Mouse (Mus musculus) forebrain, embryonic 13.5 days (tissue): ENCODE measurements around the gene Dnajc2. TPM values are rescaled to one million over a fixed set of nuclear protein-coding genes. Genes with fewer than 3 reads are reported as not detected.

ENCODE experiments used
- ATAC-seq: fragments of 200-750 bp; cut with Nextera tagmentation; 2 replicates; pipeline ENCODE4 v1.8.0; 2017
- H3K27ac ChIP-seq: fragments of 300-500 bp; sonication (generic); 2 replicates; pipeline ENCODE4 v1.5.1; 2015; ENCODE audit warnings: inconsistent platforms, mild to moderate bottlenecking, moderate library complexity
- H3K27me3 ChIP-seq: fragments of 300-500 bp; sonication (generic); 2 replicates; pipeline ENCODE4 v1.6.1; 2015; ENCODE audit warnings: mild to moderate bottlenecking, inconsistent platforms
- H3K36me3 ChIP-seq: fragments of 300-500 bp; sonication (generic); 2 replicates; pipeline ENCODE4 v1.6.1; 2015; ENCODE audit warnings: mild to moderate bottlenecking, inconsistent platforms; ENCODE audit not compliant: poor library complexity, severe bottlenecking
- H3K4me1 ChIP-seq: fragments of 300-500 bp; sonication (generic); 2 replicates; pipeline ENCODE4 v1.6.1; 2015; ENCODE audit warnings: inconsistent platforms
- H3K4me2 ChIP-seq: fragments of 300-500 bp; sonication (generic); 2 replicates; pipeline ENCODE4 v1.6.1; 2015; ENCODE audit warnings: inconsistent platforms, mild to moderate bottlenecking, moderate library complexity
- H3K4me3 ChIP-seq: fragments of 300-500 bp; sonication (generic); 2 replicates; pipeline ENCODE4 v1.5.1; 2015; ENCODE audit warnings: mild to moderate bottlenecking, inconsistent platforms
- H3K9ac ChIP-seq: fragments of 300-500 bp; sonication (generic); 2 replicates; pipeline ENCODE4 v1.6.1; 2015; ENCODE audit warnings: mild to moderate bottlenecking, inconsistent platforms
- H3K9me3 ChIP-seq: fragments of 300-500 bp; sonication (generic); replicated peaks from 2 replicates; pipeline ENCODE4 v1.6.1; 2016; ENCODE audit warnings: inconsistent platforms
- WGBS: fragments of 180-500 bp; shearing (Covaris S2); methylation state at CpG from one replicate; pipeline ENCODE4 v1.1.7; 2015; 5-methylcytosine and 5-hydroxymethylcytosine counted together
- polyA plus RNA-seq: library from polyadenylated mRNA; unstranded; fragments of >200 nt; fragmentation: Nextera tagmentation; extraction: Ambion mirVana; gene quantifications from 2 replicates; pipeline ENCODE4 v1.2.1, GENCODE M21; 2015

Gene Dnajc2
- 83.5 and 86.9 TPM in 2 replicates for polyA plus RNA-seq

GRCm38 (mm10) chr5:21785053-21785452 lies at the start of gene Dnajc2, which contains the start of gene Psmc2:
TSS of gene Dnajc2 (minus strand) at chr5:21785251.
TSS of gene Psmc2 (plus strand) at chr5:21785283.
- ATAC-seq = peak; percentile 97
- H3K27me3 ChIP-seq = no peaks in the 10 kb centered on the region
- no peaks in the 10 kb centered on the region for H3K9me3 ChIP-seq
- peak within 1 kb of the TSS; percentile 97 for H3K4me3 ChIP-seq
- H3K36me3 ChIP-seq = peaks cover 33% of the 10 kb centered on the region
- WGBS = 0% methylated on average over 24 of the region's 37 CpGs
- H3K4me2 ChIP-seq = peak within 1 kb of the TSS; percentile 97
- peak within 1 kb of the TSS; percentile 87 for H3K9ac ChIP-seq
- peak within 1 kb of the TSS; percentile 85 for H3K27ac ChIP-seq
- peaks cover 40% of the 10 kb centered on the region for H3K4me1 ChIP-seq

GRCm38 (mm10) chr5:21831761-21832160 lies 46.7 kb upstream of the Dnajc2 start:
- ATAC-seq = no peak
- H3K36me3 ChIP-seq = no peaks in the 10 kb centered on the region
- peaks cover 1% of the 10 kb centered on the region; the same call in 1 of the 2 replicates for H3K4me1 ChIP-seq
- H3K9me3 ChIP-seq = no peaks in the 10 kb centered on the region
- H3K27ac ChIP-seq = no peak overlapping the region
- H3K9ac ChIP-seq = no peak overlapping the region
- no peak overlapping the region for H3K4me2 ChIP-seq
- WGBS = 88% methylated on average over 3 of the region's 3 CpGs
- no peak overlapping the region for H3K4me3 ChIP-seq
- no peaks in the 10 kb centered on the region for H3K27me3 ChIP-seq

GRCm38 (mm10) chr5:21828855-21829254 lies 43.8 kb upstream of the Dnajc2 start:
- Histone ChIP-seq H3K4me1 (peaks cover 11% of the 10 kb centered on the region; the same call in 1 of the 2 replicates), H3K9me3 (no peaks in the 10 kb centered on the region), H3K27me3 (no peaks in the 10 kb centered on the region), H3K9ac (no peak overlapping the region), H3K4me2 (no peak overlapping the region), H3K4me3 (no peak overlapping the region), H3K36me3 (no peaks in the 10 kb centered on the region), H3K27ac (no peak overlapping the region)
- ATAC-seq = no peak; the same call in 1 of the 2 replicates
- 69% methylated on average over 4 of the region's 4 CpGs for WGBS

GRCm38 (mm10) chr5:21827643-21828042 lies 42.6 kb upstream of the Dnajc2 start:
- no peak for ATAC-seq

GRCm38 (mm10) chr5:21826370-21826769 lies 41.3 kb upstream of the Dnajc2 start:
- ATAC-seq = no peak
- no peaks in the 10 kb centered on the region for H3K36me3 ChIP-seq
- no peak overlapping the region for H3K4me2 ChIP-seq
- no peaks in the 10 kb centered on the region for H3K27me3 ChIP-seq
- H3K27ac ChIP-seq = no peak overlapping the region
- peaks cover 11% of the 10 kb centered on the region; the same call in 1 of the 2 replicates for H3K4me1 ChIP-seq
- no peak overlapping the region for H3K9ac ChIP-seq
- no peak overlapping the region for H3K4me3 ChIP-seq
- no peaks in the 10 kb centered on the region for H3K9me3 ChIP-seq
- 6% methylated on average over 7 of the region's 7 CpGs for WGBS

More at GRCm38 (mm10) chr5:21827643-21828042, 42.6 kb upstream of the Dnajc2 start:
- Histone ChIP-seq H3K4me3 (no peak overlapping the region), H3K27me3 (no peaks in the 10 kb centered on the region), H3K9ac (no peak overlapping the region), H3K36me3 (no peaks in the 10 kb centered on the region), H3K27ac (no peak overlapping the region), H3K4me1 (peaks cover 11% of the 10 kb centered on the region; the same call in 1 of the 2 replicates), H3K4me2 (no peak overlapping the region), H3K9me3 (no peaks in the 10 kb centered on the region)
- WGBS = 30% methylated on average over 6 of the region's 6 CpGs

- no peak overlapping the region for H3K27ac ChIP-seq
- H3K4me3 ChIP-seq = no peak overlapping the region
- 43% methylated on average over 1 of the region's 1 CpGs for WGBS
- no peak for ATAC-seq
- H3K9me3 ChIP-seq = no peaks in the 10 kb centered on the region
- no peak overlapping the region for H3K9ac ChIP-seq
- no peaks in the 10 kb centered on the region for H3K27me3 ChIP-seq
- H3K36me3 ChIP-seq = no peaks in the 10 kb centered on the region
- H3K4me1 ChIP-seq = no peaks in the 10 kb centered on the region
- no peak overlapping the region for H3K4me2 ChIP-seq
Measured at GRCm38 (mm10) chr5:21813994-21814393, 28.9 kb upstream of the Dnajc2 start.

GRCm38 (mm10) chr5:21810924-21811323 lies 25.9 kb upstream of the Dnajc2 start:
- 82% methylated on average over 10 of the region's 10 CpGs for WGBS
- H3K27ac ChIP-seq = no peak overlapping the region
- no peak overlapping the region for H3K4me3 ChIP-seq
- no peak overlapping the region for H3K9ac ChIP-seq
- H3K4me2 ChIP-seq = no peak overlapping the region
- H3K36me3 ChIP-seq = no peaks in the 10 kb centered on the region
- no peaks in the 10 kb centered on the region for H3K4me1 ChIP-seq
- no peak for ATAC-seq
- no peaks in the 10 kb centered on the region for H3K9me3 ChIP-seq
- no peaks in the 10 kb centered on the region for H3K27me3 ChIP-seq

- Histone ChIP-seq H3K27ac (no peak overlapping the region), H3K27me3 (no peaks in the 10 kb centered on the region), H3K4me1 (no peaks in the 10 kb centered on the region), H3K4me3 (no peak overlapping the region), H3K36me3 (peaks cover 43% of the 10 kb centered on the region), H3K9ac (no peak overlapping the region), H3K9me3 (no peaks in the 10 kb centered on the region), H3K4me2 (no peak overlapping the region)
- ATAC-seq = no peak
- WGBS = 79% methylated on average over 4 of the region's 4 CpGs
Measured at GRCm38 (mm10) chr5:21804837-21805236, 19.8 kb upstream of the Dnajc2 start.

GRCm38 (mm10) chr5:21803691-21804188 lies 18.7 kb upstream of the Dnajc2 start:
- no peaks in the 10 kb centered on the region for H3K27me3 ChIP-seq
- no peak overlapping the region for H3K4me2 ChIP-seq
- peaks cover 52% of the 10 kb centered on the region for H3K36me3 ChIP-seq
- no peaks in the 10 kb centered on the region for H3K9me3 ChIP-seq
- WGBS = 83% methylated on average over 12 of the region's 12 CpGs
- H3K4me1 ChIP-seq = no peaks in the 10 kb centered on the region
- H3K9ac ChIP-seq = no peak overlapping the region
- H3K4me3 ChIP-seq = no peak overlapping the region
- no peak overlapping the region for H3K27ac ChIP-seq
- ATAC-seq = no peak

GRCm38 (mm10) chr5:21802907-21803306 lies 17.9 kb upstream of the Dnajc2 start:
- Histone ChIP-seq H3K4me1 (no peaks in the 10 kb centered on the region), H3K36me3 (peaks cover 58% of the 10 kb centered on the region), H3K4me2 (no peak overlapping the region), H3K9me3 (no peaks in the 10 kb centered on the region), H3K9ac (no peak overlapping the region), H3K4me3 (no peak overlapping the region), H3K27ac (no peak overlapping the region), H3K27me3 (no peaks in the 10 kb centered on the region)
- 95% methylated on average over 9 of the region's 9 CpGs for WGBS
- no peak for ATAC-seq

GRCm38 (mm10) chr5:21792166-21792565 lies 7.1 kb upstream of the Dnajc2 start:
- no peak overlapping the region for H3K4me3 ChIP-seq
- H3K4me2 ChIP-seq = no peak overlapping the region
- no peaks in the 10 kb centered on the region for H3K9me3 ChIP-seq
- H3K9ac ChIP-seq = no peak overlapping the region
- ATAC-seq = no peak
- H3K4me1 ChIP-seq = peaks cover 31% of the 10 kb centered on the region
- no peaks in the 10 kb centered on the region for H3K27me3 ChIP-seq
- H3K27ac ChIP-seq = no peak overlapping the region
- peaks cover 28% of the 10 kb centered on the region for H3K36me3 ChIP-seq

GRCm38 (mm10) chr5:21789061-21789460 lies 4.0 kb upstream of the Dnajc2 start:
- H3K4me3 ChIP-seq = no peak overlapping the region
- H3K27ac ChIP-seq = peak overlapping the region; percentile 28; the same call in 1 of the 2 replicates
- H3K9me3 ChIP-seq = no peaks in the 10 kb centered on the region
- no peak overlapping the region for H3K9ac ChIP-seq
- 70% methylated on average over 5 of the region's 5 CpGs for WGBS
- peaks cover 11% of the 10 kb centered on the region for H3K36me3 ChIP-seq
- peaks cover 40% of the 10 kb centered on the region for H3K4me1 ChIP-seq
- no peaks in the 10 kb centered on the region for H3K27me3 ChIP-seq
- peak overlapping the region; percentile 15 for H3K4me2 ChIP-seq
- no peak for ATAC-seq
